Mouse (Mus musculus) bone marrow, adult 2 months (tissue): ENCODE data around the gene Tmem79.

Experiments used
- CTCF ChIP-seq: fragments of 200-500 bp; IDR thresholded peaks from 2 replicates; pipeline ENCODE4 v1.5.1; 2011; ENCODE audit warnings: low read length, control low read depth; ENCODE audit not compliant: control insufficient read depth, insufficient read depth
- POLR2A ChIP-seq: fragments of 200-500 bp; IDR thresholded peaks from 2 replicates; pipeline ENCODE4 v1.6.1; 2011; ENCODE audit warnings: low read depth, mild to moderate bottlenecking, control low read depth, low read length, borderline replicate concordance; ENCODE audit not compliant: control insufficient read depth

DNA sequence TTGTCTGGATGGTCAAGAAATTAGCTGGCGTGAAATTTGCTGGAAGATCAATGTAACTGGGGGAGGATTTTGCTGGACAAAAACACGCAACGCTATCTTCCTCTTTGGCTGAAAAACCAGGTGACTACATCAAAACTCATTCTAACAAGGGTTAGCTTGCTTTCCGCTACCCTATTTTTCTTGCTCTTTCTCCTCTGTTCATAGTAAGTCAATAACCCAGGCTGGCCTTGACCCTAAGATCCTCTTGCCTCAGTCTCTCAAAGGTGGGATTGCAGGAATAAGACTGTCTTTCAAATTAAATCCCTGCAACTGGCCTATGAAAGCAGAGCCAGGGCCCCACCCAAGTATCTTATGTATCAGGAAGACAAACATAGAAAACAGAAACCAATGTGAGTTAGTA, 48.8 kb downstream of the Tmem79 start, which contains the start of gene Gm38392:
- TF ChIP-seq CTCF (no peak), POLR2A (no peak)
